Mouse (Mus musculus) forebrain, embryonic 10.5 days (tissue): Measurements from ENCODE around the gene Mmp21. TPM values are rescaled to one million over a fixed set of nuclear protein-coding genes. Genes with fewer than 3 reads are reported as not detected.

Source experiments
- DNase-seq: peaks from one replicate; pipeline ENCODE4 v3.0.0-alpha.2; 2017; ENCODE audit warnings: low spot score; ENCODE audit errors: extremely low spot score
- H3K27ac ChIP-seq: fragments of 300-500 bp; sonication (generic); 2 replicates; pipeline ENCODE4 v1.5.1; 2016; ENCODE audit warnings: mild to moderate bottlenecking
- H3K27me3 ChIP-seq: fragments of 300-500 bp; sonication (generic); 2 replicates; pipeline ENCODE4 v1.6.1; 2016; ENCODE audit warnings: mild to moderate bottlenecking; ENCODE audit not compliant: poor library complexity, severe bottlenecking
- H3K36me3 ChIP-seq: fragments of 300-500 bp; sonication (generic); replicated peaks from 2 replicates; pipeline ENCODE4 v1.6.1; 2016; ENCODE audit warnings: mild to moderate bottlenecking, moderate library complexity
- H3K4me1 ChIP-seq: fragments of 300-500 bp; sonication (generic); 2 replicates; pipeline ENCODE4 v1.6.1; 2016
- H3K4me3 ChIP-seq: fragments of 300-500 bp; sonication (generic); 2 replicates; pipeline ENCODE4 v1.5.1; 2016; ENCODE audit warnings: mild to moderate bottlenecking, moderate library complexity
- H3K9me3 ChIP-seq: fragments of 300-500 bp; sonication (generic); 2 replicates; pipeline ENCODE4 v1.6.1; 2016; ENCODE audit warnings: mild to moderate bottlenecking, moderate library complexity
- WGBS: fragments of 180-500 bp; shearing (Covaris S2); methylation state at CpG from one replicate; pipeline ENCODE4 v1.1.7; 2016; 5-methylcytosine and 5-hydroxymethylcytosine counted together
- polyA plus RNA-seq: library from polyadenylated mRNA; unstranded; fragments of >200 nt; fragmentation: Nextera tagmentation; extraction: Ambion mirVana; gene quantifications from 2 replicates; pipeline ENCODE4 v1.2.1, GENCODE M21; 2016

Mmp21 gene
- polyA plus RNA-seq, 1 experiment from 2014 or later, result not detected

- Histone ChIP-seq H3K27ac (no peak overlapping the region), H3K4me1 (peaks cover 13% of the 10 kb centered on the region), H3K27me3 (no peaks in the 10 kb centered on the region), H3K4me3 (peak overlapping the region; percentile 95; the same call in 1 of the 2 replicates), H3K9me3 (no peaks in the 10 kb centered on the region), H3K36me3 (peaks cover 48% of the 10 kb centered on the region)
- DNase-seq, result no peak
- WGBS, result 92% methylated on average over 13 of the region's 13 CpGs
Observed at GRCm38 (mm10) chr7:133638821-133639220, 41.0 kb downstream of the Mmp21 start.

- Histone ChIP-seq H3K4me3 (peak overlapping the region; percentile 95), H3K4me1 (peaks cover 13% of the 10 kb centered on the region), H3K27ac (peak overlapping the region; percentile 92; the same call in 1 of the 2 replicates), H3K9me3 (no peaks in the 10 kb centered on the region), H3K27me3 (no peaks in the 10 kb centered on the region), H3K36me3 (peaks cover 43% of the 10 kb centered on the region)
- WGBS, result 23% methylated on average over 13 of the region's 13 CpGs
- DNase-seq, result no peak
Observed at GRCm38 (mm10) chr7:133638306-133638705, 41.6 kb downstream of the Mmp21 start.

- Histone ChIP-seq H3K4me1 (peaks cover 13% of the 10 kb centered on the region), H3K9me3 (no peaks in the 10 kb centered on the region), H3K4me3 (peak within 1 kb of the TSS; percentile 95), H3K36me3 (peaks cover 37% of the 10 kb centered on the region), H3K27me3 (no peaks in the 10 kb centered on the region), H3K27ac (peak within 1 kb of the TSS; percentile 92)
- under 1% methylated on average over 81 of the region's 81 CpGs for WGBS
- DNase-seq, result peak; percentile 99
Observed at GRCm38 (mm10) chr7:133637361-133638305, 42.2 kb downstream of the Mmp21 start, which contains the start of gene Edrf1. Gene Edrf1 (plus strand): TSS chr7:133637543.

- peaks cover 29% of the 10 kb centered on the region for H3K36me3 ChIP-seq
- peaks cover 13% of the 10 kb centered on the region for H3K4me1 ChIP-seq
- no peaks in the 10 kb centered on the region for H3K27me3 ChIP-seq
- no peaks in the 10 kb centered on the region for H3K9me3 ChIP-seq
- DNase-seq, result peak; percentile 86
- peak overlapping the region; percentile 95 for H3K4me3 ChIP-seq
- peak overlapping the region; percentile 92 for H3K27ac ChIP-seq
- 2% methylated on average over 21 of the region's 21 CpGs for WGBS
Observed at GRCm38 (mm10) chr7:133636738-133637352, 43.0 kb downstream of the Mmp21 start.

- Histone ChIP-seq H3K36me3 (peaks cover 12% of the 10 kb centered on the region), H3K4me3 (no peak overlapping the region), H3K4me1 (peaks cover 13% of the 10 kb centered on the region), H3K9me3 (no peaks in the 10 kb centered on the region), H3K27ac (peak overlapping the region; percentile 62), H3K27me3 (no peaks in the 10 kb centered on the region)
- 62% methylated on average over 10 of the region's 12 CpGs for WGBS
- peak; percentile 26 for DNase-seq
Observed at GRCm38 (mm10) chr7:133634932-133635650, 44.8 kb downstream of the Mmp21 start.

- H3K4me1 ChIP-seq, result no peaks in the 10 kb centered on the region
- H3K9me3 ChIP-seq, result no peaks in the 10 kb centered on the region
- peak; percentile 51 for DNase-seq
- no peaks in the 10 kb centered on the region for H3K36me3 ChIP-seq
- H3K4me3 ChIP-seq, result no peak overlapping the region
- H3K27ac ChIP-seq, result no peak overlapping the region
- 31% methylated on average over 2 of the region's 2 CpGs for WGBS
- H3K27me3 ChIP-seq, result no peaks in the 10 kb centered on the region
Observed at GRCm38 (mm10) chr7:133632476-133632875, 47.4 kb downstream of the Mmp21 start.

GRCm38 (mm10) chr7:133630821-133631220, 49.0 kb downstream of the Mmp21 start:
- 86% methylated on average over 5 of the region's 5 CpGs for WGBS
- Histone ChIP-seq H3K27ac (no peak overlapping the region), H3K36me3 (no peaks in the 10 kb centered on the region), H3K27me3 (no peaks in the 10 kb centered on the region), H3K9me3 (no peaks in the 10 kb centered on the region), H3K4me3 (no peak overlapping the region), H3K4me1 (no peaks in the 10 kb centered on the region)
- DNase-seq, result no peak

- Histone ChIP-seq H3K27me3 (no peaks in the 10 kb centered on the region), H3K4me1 (no peaks in the 10 kb centered on the region), H3K36me3 (no peaks in the 10 kb centered on the region), H3K4me3 (no peak overlapping the region), H3K27ac (no peak overlapping the region), H3K9me3 (no peaks in the 10 kb centered on the region)
- 75% methylated on average over 14 of the region's 14 CpGs for WGBS
- no peak for DNase-seq
Observed at GRCm38 (mm10) chr7:133627184-133627936, 52.5 kb downstream of the Mmp21 start.

Other genes with a start within 250 kb of the Mmp21 start
- gene Tex36, start 77.9 kb downstream of the Mmp21 start, polyA plus RNA-seq, result not detected in 2 replicates
- gene Edrf1, start 42.5 kb downstream of the Mmp21 start, polyA plus RNA-seq, result 26.9 and 27.8 TPM in 2 replicates
- 215 and 222 TPM in 2 replicates for gene Bccip, start 29.3 kb upstream of the Mmp21 start, polyA plus RNA-seq
- 35.1 and 41.9 TPM in 2 replicates for gene Uros, start 30.0 kb upstream of the Mmp21 start, polyA plus RNA-seq
- 0.57 and 1.0 TPM in 2 replicates for gene Fank1, start 96.8 kb upstream of the Mmp21 start, polyA plus RNA-seq
- gene Dhx32, start 102.7 kb upstream of the Mmp21 start, polyA plus RNA-seq, result 79.9 and 85.4 TPM in 2 replicates